Mouse (Mus musculus) liver, embryonic 16.5 days (tissue): Measurements from ENCODE around the gene Vwa2. TPM values are rescaled to one million over a fixed set of nuclear protein-coding genes. Genes with fewer than 3 reads are reported as not detected.

Experiments
- ATAC-seq: fragments of 200-750 bp; cut with Nextera tagmentation; 2 replicates; pipeline ENCODE4 v1.8.0; 2017; ENCODE audit warnings: low read depth, mild to moderate bottlenecking, moderate number of reproducible peaks, moderate library complexity
- H3K27ac ChIP-seq: fragments of 300-500 bp; sonication (generic); 2 replicates; pipeline ENCODE4 v1.5.1; 2014; ENCODE audit warnings: mild to moderate bottlenecking, low read length
- H3K27me3 ChIP-seq: fragments of 300-500 bp; sonication (generic); 2 replicates; pipeline ENCODE4 v1.6.1; 2014; ENCODE audit warnings: low read depth, low read length, mixed read lengths; ENCODE audit not compliant: control insufficient read depth, insufficient read depth
- H3K36me3 ChIP-seq: fragments of 300-500 bp; sonication (generic); 2 replicates; pipeline ENCODE4 v1.6.1; 2014; ENCODE audit warnings: mild to moderate bottlenecking; ENCODE audit not compliant: control insufficient read depth, insufficient read depth
- H3K4me1 ChIP-seq: fragments of 300-500 bp; sonication (generic); 2 replicates; pipeline ENCODE4 v1.6.1; 2014; ENCODE audit warnings: low read depth, low read length, mixed read lengths; ENCODE audit not compliant: control insufficient read depth
- H3K4me2 ChIP-seq: fragments of 300-500 bp; sonication (generic); 2 replicates; pipeline ENCODE4 v1.6.1; 2014; ENCODE audit warnings: low read depth, low read length, mixed read lengths
- H3K4me3 ChIP-seq: fragments of 300-500 bp; sonication (generic); 2 replicates; pipeline ENCODE4 v1.5.1; 2014; ENCODE audit warnings: low read depth, mild to moderate bottlenecking, low read length
- H3K9ac ChIP-seq: fragments of 300-500 bp; sonication (generic); 2 replicates; pipeline ENCODE4 v1.6.1; 2014; ENCODE audit warnings: low read depth, low read length
- H3K9me3 ChIP-seq: fragments of 300-500 bp; sonication (generic); replicated peaks from 2 replicates; pipeline ENCODE4 v1.6.1; 2016; ENCODE audit warnings: low read length; ENCODE audit not compliant: control insufficient read depth
- WGBS: fragments of 180-500 bp; shearing (Covaris S2); extraction: QIAGEN DNeasy Blood & Tissue Kit; methylation state at CpG from one replicate; pipeline ENCODE4 v1.1.7; 2014; ENCODE audit not compliant: insufficient replicate concordance; 5-methylcytosine and 5-hydroxymethylcytosine counted together
- polyA plus RNA-seq: library from polyadenylated mRNA; unstranded; fragments of >200 nt; fragmentation: Nextera tagmentation; extraction: Ambion mirVana; gene quantifications from 2 replicates; pipeline ENCODE4 v1.2.1, GENCODE M21; 2015

The Vwa2 gene
- polyA plus RNA-seq, 1 experiment from 2014 or later, result 0.02 TPM

DNA sequence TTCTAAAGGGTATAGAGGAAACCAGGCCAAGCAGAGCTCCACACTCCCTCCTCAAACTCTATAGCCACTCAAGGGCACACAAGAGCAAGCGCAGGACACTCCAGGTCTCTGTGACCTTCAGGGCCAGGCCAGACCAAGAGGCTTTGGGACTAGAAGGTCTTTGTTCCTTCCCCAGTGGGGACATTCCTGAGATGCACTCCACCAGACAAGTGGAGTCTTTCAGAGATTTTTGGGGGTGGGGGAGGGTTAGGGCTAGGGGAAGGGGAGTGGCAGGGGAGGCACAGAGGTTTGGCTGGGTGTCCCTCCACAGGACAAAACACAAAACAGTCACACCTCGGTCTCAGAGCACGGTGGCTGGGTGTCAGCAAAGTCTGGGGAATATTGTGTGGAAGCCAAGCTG is 85.6 kb downstream of the Vwa2 start:
- Histone ChIP-seq H3K36me3 (no peaks in the 10 kb centered on the region), H3K27me3 (no peaks in the 10 kb centered on the region), H3K4me1 (no peaks in the 10 kb centered on the region), H3K9me3 (no peaks in the 10 kb centered on the region), H3K9ac (no peak overlapping the region), H3K4me3 (no peak overlapping the region), H3K27ac (no peak overlapping the region), H3K4me2 (no peak overlapping the region)
- ATAC-seq, result no peak
- WGBS, result 62% methylated on average over 3 of the region's 3 CpGs

Other genes with a start within 250 kb of the Vwa2 start
- 0.11 and 0.19 TPM in 2 replicates for gene Adrb1, start 152.1 kb upstream of the Vwa2 start, polyA plus RNA-seq
- 5.2 and 5.6 TPM in 2 replicates for gene Ccdc186, start 52.1 kb upstream of the Vwa2 start, polyA plus RNA-seq
- gene Tdrd1, start 48.0 kb upstream of the Vwa2 start, polyA plus RNA-seq, result 0.02 TPM in 2 replicates
- gene Afap1l2, start 134.0 kb downstream of the Vwa2 start, polyA plus RNA-seq, result 1.2 and 1.4 TPM in 2 replicates